ENCODE assay signal across 21 mouse cellular contexts in genomic region chr12:51842081-51842864, GRCm38 (mm10). TPM values are rescaled to one million over a fixed set of nuclear protein-coding genes. Genes with fewer than 3 reads are reported as not detected.
A peak's percentile ranks its signal among the peaks of the same experiment; 100 is the strongest.
DNase-seq lines count a peak whose midpoint lies in the region; ATAC-seq and TF ChIP-seq lines count a peak whose summit lies in the region.
"Had no signal": no experiment of that assay in that cellular context is flagged by ENCODE, and none has a peak within 500 bp of the region (broad histone marks: within the 10 kb centered on the region; RNA-seq: fewer than 3 reads in every experiment).

No protein-coding gene starts in this region.

- H3K4me1 ChIP-seq in lung, embryonic 14.5 days (ENCODE audit: insufficient read depth): peaks cover 8% of the 10 kb centered on the region; the same call in 1 of the 2 replicates
- H3K4me1 ChIP-seq in liver, embryonic 11.5 days (replicated peaks; ENCODE audit: control insufficient read depth, insufficient read depth, low read length): peaks cover 44% of the 10 kb centered on the region

- DNase-seq in lung, embryonic 14.5 days: peak; percentile 42
- no peak for DNase-seq in lung, adult 18-20 months
- DNase-seq in liver, embryonic 11.5 days (ENCODE audit: low spot score): no peak
- no peak for DNase-seq in layer of hippocampus, adult 9-11 months
- DNase-seq: adrenal gland, postnatal 14 days; cerebellum, adult 11-12 months; cerebellum, postnatal 25 days; embryo, embryonic 11 days; gastrocnemius, postnatal 10 days; heart, adult 2 months; kidney, postnatal 36 days; thymus, postnatal 25 days had no signal

- H3K4me2 ChIP-seq in lung, embryonic 14.5 days: no peak overlapping the region
- peak overlapping the region; percentile 41 for H3K4me2 ChIP-seq in liver, embryonic 11.5 days
- H3K4me2 ChIP-seq: hindbrain, embryonic 15.5 days; limb, embryonic 12.5 days had no signal

- no peak for ATAC-seq in lung, embryonic 14.5 days (ENCODE audit: insufficient read depth)
- peak; percentile 56 for ATAC-seq in erythroblast, adult 5-6 weeks (replicated peaks; ENCODE audit: low FRiP score, poor library complexity, severe bottlenecking)
- ATAC-seq in liver, embryonic 11.5 days (replicated peaks; ENCODE audit: low FRiP score): peak; percentile 24; the same call in 1 of the 2 replicates
- ATAC-seq in megakaryocyte progenitor cell, adult 5-6 weeks (replicated peaks; ENCODE audit: poor library complexity): peak; percentile 55
- no peak for ATAC-seq in CD4-positive, CD25-positive, alpha-beta regulatory T cell, adult 4 months
- ATAC-seq: activated CD4-positive, CD25-positive, alpha-beta regulatory T cell, adult 4 months; intestine, embryonic 16.5 days had no signal

- H3K27ac ChIP-seq in lung, embryonic 14.5 days (ENCODE audit: low read depth): no peak overlapping the region
- H3K27ac ChIP-seq in liver, embryonic 11.5 days (ENCODE audit: low read depth, low read length): peak overlapping the region; percentile 94
- H3K27ac ChIP-seq: heart, adult 2 months; hindbrain, embryonic 15.5 days; left cerebral cortex, adult 2 months; limb, embryonic 12.5 days; macrophage had no signal

- no peaks in the 10 kb centered on the region for H3K36me3 ChIP-seq in lung, embryonic 14.5 days (ENCODE audit: insufficient read depth)
- no peaks in the 10 kb centered on the region for H3K36me3 ChIP-seq in liver, embryonic 11.5 days (ENCODE audit: control insufficient read depth, insufficient read depth, low read length)
- H3K36me3 ChIP-seq: hindbrain, embryonic 15.5 days; limb, embryonic 12.5 days had no signal

- TF ChIP-seq CTCF in lung, embryonic 14.5 days (IDR thresholded peaks at IDR 0.05; ENCODE audit: low read depth): no peak

- no peaks in the 10 kb centered on the region for H3K9me3 ChIP-seq in lung, embryonic 14.5 days (ENCODE audit: low read depth, low read length)
- no peaks in the 10 kb centered on the region for H3K9me3 ChIP-seq in liver, embryonic 11.5 days (ENCODE audit: control insufficient read depth, low read length)
- H3K9me3 ChIP-seq: hindbrain, embryonic 15.5 days; limb, embryonic 12.5 days had no signal

- no peak overlapping the region for H3K4me3 ChIP-seq in lung, embryonic 14.5 days (ENCODE audit: low read depth, low read length)
- H3K4me3 ChIP-seq in liver, embryonic 11.5 days (ENCODE audit: low read depth, low read length): no peak overlapping the region
- H3K4me3 ChIP-seq: heart, adult 2 months; hindbrain, embryonic 15.5 days; left cerebral cortex, adult 2 months; limb, embryonic 12.5 days had no signal

- 51% methylated on average over 6 of the region's 6 CpGs for WGBS in lung, embryonic 14.5 days
- 41% methylated on average over 6 of the region's 6 CpGs for WGBS in liver, embryonic 11.5 days

- H3K9ac ChIP-seq in lung, embryonic 14.5 days: no peak overlapping the region
- H3K9ac ChIP-seq in liver, embryonic 11.5 days (ENCODE audit: low read depth, low read length): peak overlapping the region; percentile 52
- H3K9ac ChIP-seq: hindbrain, embryonic 15.5 days; limb, embryonic 12.5 days had no signal

- H3K27me3 ChIP-seq in lung, embryonic 14.5 days (ENCODE audit: insufficient read depth, low read length): no peaks in the 10 kb centered on the region
- no peaks in the 10 kb centered on the region for H3K27me3 ChIP-seq in liver, embryonic 11.5 days (replicated peaks; ENCODE audit: control insufficient read depth, insufficient read depth, low read length)
- H3K27me3 ChIP-seq: hindbrain, embryonic 15.5 days; limb, embryonic 12.5 days had no signal

RNA-seq across cellular contexts. Expression of gene Hectd1, which starts 12.9 kb away (rescaled TPM):
- polyA plus RNA-seq in lung, embryonic 14.5 days (2014; fragmentation: Nextera tagmentation; extraction: Ambion mirVana): 46.6 and 46.8 TPM in 2 replicates
- total RNA-seq in erythroblast, adult 5-6 weeks (2015; ENCODE audit: low replicate concordance): 251 and 276 TPM in 2 replicates
- total RNA-seq in erythroblast, adult 5-6 weeks (2017; ENCODE audit: low replicate concordance): 521 and 575 TPM in 2 replicates
- polyA plus RNA-seq in liver, embryonic 11.5 days (2014; fragmentation: Nextera tagmentation; extraction: Ambion mirVana): 59.4 and 60.0 TPM in 2 replicates
- total RNA-seq in megakaryocyte progenitor cell, adult 5-6 weeks (2015): 50.5 and 58.2 TPM in 2 replicates
- 83.8 and 108 TPM in 2 replicates for total RNA-seq in megakaryocyte progenitor cell, adult 5-6 weeks (2017)
- 10 to 100 TPM; 61.2 to 71.5 TPM for polyA plus RNA-seq in CD4-positive, CD25-positive, alpha-beta regulatory T cell, adult 4 months (2017; shearing (Covaris generic))

Comparison
In these comparisons a context has a peak if more than half of its experiments do, and no peak if none do; other contexts are left out.
1. ATAC-seq: peak in erythroblast, adult 5-6 weeks (single experiment), liver, embryonic 11.5 days (single experiment) and megakaryocyte progenitor cell, adult 5-6 weeks (single experiment); none in lung, embryonic 14.5 days (single experiment) and CD4-positive, CD25-positive, alpha-beta regulatory T cell, adult 4 months (single experiment).